Mouse (Mus musculus) heart, embryonic 13.5 days (tissue): Measurements from ENCODE around the gene Ppp1r14d. TPM values are rescaled to one million over a fixed set of nuclear protein-coding genes. Genes with fewer than 3 reads are reported as not detected.

Experiments
- ATAC-seq: fragments of 200-750 bp; cut with Nextera tagmentation; 2 replicates; pipeline ENCODE4 v1.8.0; 2017; ENCODE audit warnings: moderate TSS enrichment; ENCODE audit not compliant: insufficient number of reproducible peaks, low FRiP score, low TSS enrichment; ENCODE audit errors: extremely low read depth
- H3K27ac ChIP-seq: fragments of 300-500 bp; sonication (generic); replicated peaks from 2 replicates; pipeline ENCODE4 v1.5.1; 2015; ENCODE audit warnings: moderate library complexity, mild to moderate bottlenecking, inconsistent platforms
- H3K27me3 ChIP-seq: fragments of 300-500 bp; sonication (generic); replicated peaks from 2 replicates; pipeline ENCODE4 v1.6.1; 2015; ENCODE audit warnings: mild to moderate bottlenecking, inconsistent platforms
- H3K36me3 ChIP-seq: fragments of 300-500 bp; sonication (generic); 2 replicates; pipeline ENCODE4 v1.6.1; 2015; ENCODE audit warnings: mild to moderate bottlenecking, inconsistent platforms
- H3K4me1 ChIP-seq: fragments of 300-500 bp; sonication (generic); 2 replicates; pipeline ENCODE4 v1.6.1; 2015; ENCODE audit warnings: inconsistent platforms
- H3K4me2 ChIP-seq: fragments of 300-500 bp; sonication (generic); 2 replicates; pipeline ENCODE4 v1.6.1; 2015; ENCODE audit warnings: inconsistent platforms, mild to moderate bottlenecking, moderate library complexity
- H3K4me3 ChIP-seq: fragments of 300-500 bp; sonication (generic); 2 replicates; pipeline ENCODE4 v1.5.1; 2015; ENCODE audit warnings: moderate library complexity, mild to moderate bottlenecking, inconsistent platforms
- H3K9ac ChIP-seq: fragments of 300-500 bp; sonication (generic); 2 replicates; pipeline ENCODE4 v1.6.1; 2015; ENCODE audit warnings: inconsistent platforms, mild to moderate bottlenecking, moderate library complexity
- H3K9me3 ChIP-seq: fragments of 300-500 bp; sonication (generic); 2 replicates; pipeline ENCODE4 v1.6.1; 2016; ENCODE audit warnings: inconsistent platforms
- WGBS: fragments of 180-500 bp; shearing (Covaris S2); methylation state at CpG from one replicate; pipeline ENCODE4 v1.1.7; 2015; ENCODE audit warnings: mixed read lengths; 5-methylcytosine and 5-hydroxymethylcytosine counted together
- polyA plus RNA-seq: library from polyadenylated mRNA; unstranded; fragments of >200 nt; fragmentation: Nextera tagmentation; extraction: Ambion mirVana; gene quantifications from 2 replicates; pipeline ENCODE4 v1.2.1, GENCODE M21; 2015

Gene Ppp1r14d
- polyA plus RNA-seq, 1 experiment from 2014 or later = not detected

DNA sequence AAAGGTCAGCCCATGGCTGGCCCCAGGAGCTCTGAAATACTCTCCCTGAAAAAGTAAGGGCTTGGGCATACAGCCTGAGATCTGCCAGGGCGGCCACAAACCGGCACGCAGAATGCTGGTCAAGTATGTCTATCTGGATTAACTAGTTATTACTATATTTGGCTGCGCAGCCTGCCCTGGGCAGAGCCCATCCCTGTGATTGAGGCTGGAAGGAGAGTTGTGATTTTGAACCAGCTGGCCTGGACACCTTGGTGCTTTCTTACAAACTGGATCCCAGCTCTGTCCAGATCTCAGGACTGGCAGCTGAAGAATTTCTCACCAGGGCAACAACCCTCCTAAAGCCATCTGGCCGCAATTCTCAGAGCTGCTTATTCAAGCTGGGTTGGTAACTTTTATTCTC is 35.6 kb downstream of the Ppp1r14d start:
- H3K4me1 ChIP-seq = peaks cover 12% of the 10 kb centered on the region
- H3K9ac ChIP-seq = 0 out of 2 replicates have a peak overlapping the region, but pooled peaks have one; percentile 1
- H3K27me3 ChIP-seq = no peaks in the 10 kb centered on the region
- WGBS = 60% methylated on average over 5 of the region's 5 CpGs
- no peak overlapping the region for H3K4me3 ChIP-seq
- no peak overlapping the region for H3K4me2 ChIP-seq
- H3K36me3 ChIP-seq = no peaks in the 10 kb centered on the region
- 0 out of 2 replicates have a peak overlapping the region, but pooled peaks have one; percentile 25 for H3K27ac ChIP-seq
- ATAC-seq = no peak
- no peaks in the 10 kb centered on the region for H3K9me3 ChIP-seq

DNA sequence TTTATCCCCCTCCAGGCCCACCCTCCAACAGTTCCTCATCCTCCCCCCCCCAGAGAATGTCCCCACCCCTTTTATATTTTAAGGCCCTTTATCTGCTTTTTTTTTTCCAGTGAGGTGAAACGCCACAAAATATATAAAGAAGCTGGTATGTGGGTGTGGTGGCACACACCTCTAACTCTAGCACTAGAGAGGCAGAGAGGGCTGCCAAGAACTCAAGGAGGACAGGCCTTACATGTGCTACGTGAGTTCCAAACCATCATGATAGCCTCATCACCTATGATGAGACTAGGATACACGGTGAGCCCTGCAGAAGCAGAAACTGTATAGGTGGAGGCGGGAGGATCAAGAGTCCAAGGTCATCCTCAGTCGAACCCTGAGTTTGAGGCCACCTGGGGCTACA is 38.7 kb downstream of the Ppp1r14d start:
- peaks cover 10% of the 10 kb centered on the region for H3K4me1 ChIP-seq
- no peak for ATAC-seq
- H3K9ac ChIP-seq = no peak overlapping the region
- H3K36me3 ChIP-seq = no peaks in the 10 kb centered on the region
- no peak overlapping the region for H3K27ac ChIP-seq
- H3K4me3 ChIP-seq = no peak overlapping the region
- H3K4me2 ChIP-seq = no peak overlapping the region
- WGBS = 79% methylated on average over 5 of the region's 5 CpGs
- no peaks in the 10 kb centered on the region for H3K9me3 ChIP-seq
- H3K27me3 ChIP-seq = no peaks in the 10 kb centered on the region

DNA sequence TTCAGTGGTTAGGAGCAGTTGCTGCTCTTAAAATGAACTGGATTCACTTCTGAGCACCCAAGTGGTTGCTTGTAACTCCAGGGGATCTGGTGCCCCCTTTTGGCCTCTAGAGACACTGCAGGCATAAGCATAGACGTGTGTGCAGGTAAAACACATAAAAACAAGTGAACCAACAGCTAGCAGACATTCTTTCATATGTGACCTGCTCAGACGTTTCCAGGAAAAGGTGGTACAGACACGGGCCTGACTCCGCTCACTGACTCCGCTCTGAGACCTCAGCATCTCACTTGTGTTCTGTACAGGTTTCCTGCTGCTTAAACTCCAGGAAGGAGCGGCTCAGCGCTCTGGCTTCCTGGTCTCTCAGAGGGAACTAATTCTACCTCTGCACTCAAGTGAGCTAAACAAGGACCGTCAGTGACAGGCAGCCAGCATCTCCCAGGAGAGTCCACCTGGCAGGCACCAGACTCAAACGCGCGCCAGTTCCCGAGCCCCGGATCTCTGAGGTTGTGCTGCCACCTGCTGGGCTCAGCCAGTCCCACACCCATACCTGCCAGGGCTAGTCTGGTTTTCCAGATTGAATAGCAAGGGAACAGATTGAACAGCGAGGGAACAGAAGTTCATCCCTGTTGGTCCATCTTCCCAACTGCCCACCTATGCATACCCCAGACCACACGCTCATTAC is 40.5 kb downstream of the Ppp1r14d start:
- ATAC-seq = peak; percentile 61
- 7% methylated on average over 15 of the region's 15 CpGs for WGBS
- Histone ChIP-seq H3K36me3 (peaks cover 14% of the 10 kb centered on the region), H3K9me3 (no peaks in the 10 kb centered on the region), H3K9ac (peak overlapping the region; percentile 12; the same call in 1 of the 2 replicates), H3K27me3 (no peaks in the 10 kb centered on the region), H3K4me3 (peak overlapping the region; percentile 46), H3K27ac (no peak overlapping the region), H3K4me1 (peaks cover 5% of the 10 kb centered on the region), H3K4me2 (peak overlapping the region; percentile 76)

DNA sequence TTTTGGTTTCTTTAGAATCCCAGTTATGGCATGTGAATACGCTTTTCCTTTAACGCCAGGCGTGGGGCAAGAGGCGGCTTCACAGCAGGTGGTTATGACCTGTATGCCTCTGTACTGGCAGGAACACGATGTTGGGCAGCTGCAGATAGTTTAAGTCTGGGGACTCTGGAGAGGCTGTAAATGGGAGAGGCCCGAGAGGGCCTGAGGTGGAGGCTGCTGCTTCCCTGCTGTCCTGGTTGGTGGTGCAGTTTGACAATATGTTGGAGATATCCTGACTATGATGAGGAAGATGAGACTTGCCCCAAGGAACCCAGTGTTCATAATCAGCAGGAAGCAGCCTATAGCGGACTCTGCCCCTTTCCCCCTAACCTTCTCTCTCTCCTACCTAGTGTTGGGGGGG is 46.8 kb downstream of the Ppp1r14d start:
- Histone ChIP-seq H3K4me1 (no peaks in the 10 kb centered on the region), H3K9me3 (no peaks in the 10 kb centered on the region), H3K27ac (no peak overlapping the region), H3K4me2 (no peak overlapping the region), H3K27me3 (no peaks in the 10 kb centered on the region), H3K4me3 (no peak overlapping the region), H3K36me3 (peaks cover 60% of the 10 kb centered on the region), H3K9ac (no peak overlapping the region)
- no peak for ATAC-seq
- 81% methylated on average over 7 of the region's 7 CpGs for WGBS

DNA sequence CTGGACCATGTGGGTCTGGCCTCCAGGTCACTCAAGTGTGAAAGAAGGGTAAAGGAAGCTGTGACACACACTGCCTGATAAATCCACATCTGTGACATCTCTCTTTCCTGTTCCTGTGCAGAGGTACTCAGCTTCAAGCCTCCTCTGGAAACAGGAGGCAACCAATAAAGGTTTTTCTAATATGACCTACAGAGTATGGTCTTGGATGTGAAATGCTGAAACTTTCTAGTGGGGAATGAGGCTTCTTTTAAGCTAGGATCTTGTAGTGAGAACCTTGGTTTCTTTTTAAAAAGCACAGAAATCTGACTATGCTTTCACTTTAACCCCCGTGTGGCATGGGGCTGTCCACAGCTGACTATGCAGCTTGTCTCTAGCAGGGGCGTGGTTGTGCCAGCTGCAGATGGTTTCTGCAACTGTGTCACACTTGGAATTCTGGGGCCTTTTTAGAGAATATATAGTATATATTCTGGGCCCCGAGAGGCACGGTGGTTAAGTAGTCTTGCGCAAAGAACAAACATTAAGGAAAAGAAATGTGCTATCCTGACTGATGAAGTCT is 52.2 kb downstream of the Ppp1r14d start:
- whole genome bisulfite sequencing = 86% methylated on average over 5 of the region's 5 CpGs
- peaks cover 22% of the 10 kb centered on the region for H3K4me1 ChIP-seq
- no peak overlapping the region for H3K4me3 ChIP-seq
- H3K9ac ChIP-seq = no peak overlapping the region
- H3K9me3 ChIP-seq = no peaks in the 10 kb centered on the region
- peaks cover 3% of the 10 kb centered on the region; the same call in 1 of the 2 replicates for H3K27me3 ChIP-seq
- no peak overlapping the region for H3K27ac ChIP-seq
- no peak overlapping the region for H3K4me2 ChIP-seq
- H3K36me3 ChIP-seq = peaks cover 44% of the 10 kb centered on the region
- no peak for ATAC-seq

DNA sequence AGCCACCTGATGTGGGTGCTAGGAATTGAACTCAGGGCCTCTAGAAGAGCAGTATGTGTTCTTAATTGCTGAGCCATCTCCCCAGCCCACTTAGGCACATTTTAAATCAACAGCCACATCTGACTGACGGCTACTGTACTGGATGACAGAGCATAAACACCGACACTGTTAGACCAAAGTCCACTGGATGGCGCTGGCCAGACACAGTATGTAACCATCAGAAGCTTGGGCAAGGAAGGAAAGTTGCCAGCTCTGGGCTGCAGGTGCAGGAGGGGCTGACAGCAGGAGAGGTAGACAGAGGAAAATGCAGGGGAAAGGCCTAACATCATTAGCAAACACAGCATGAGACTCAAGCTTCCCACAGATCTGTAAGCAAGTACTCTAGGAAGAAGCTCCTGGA is 52.9 kb downstream of the Ppp1r14d start:
- peaks cover 3% of the 10 kb centered on the region; the same call in 1 of the 2 replicates for H3K27me3 ChIP-seq
- no peak overlapping the region for H3K9ac ChIP-seq
- peaks cover 29% of the 10 kb centered on the region for H3K4me1 ChIP-seq
- H3K27ac ChIP-seq = no peak overlapping the region
- 52% methylated on average over 3 of the region's 3 CpGs for WGBS
- peaks cover 48% of the 10 kb centered on the region for H3K36me3 ChIP-seq
- no peak for ATAC-seq
- H3K4me2 ChIP-seq = no peak overlapping the region
- no peak overlapping the region for H3K4me3 ChIP-seq
- H3K9me3 ChIP-seq = no peaks in the 10 kb centered on the region

DNA sequence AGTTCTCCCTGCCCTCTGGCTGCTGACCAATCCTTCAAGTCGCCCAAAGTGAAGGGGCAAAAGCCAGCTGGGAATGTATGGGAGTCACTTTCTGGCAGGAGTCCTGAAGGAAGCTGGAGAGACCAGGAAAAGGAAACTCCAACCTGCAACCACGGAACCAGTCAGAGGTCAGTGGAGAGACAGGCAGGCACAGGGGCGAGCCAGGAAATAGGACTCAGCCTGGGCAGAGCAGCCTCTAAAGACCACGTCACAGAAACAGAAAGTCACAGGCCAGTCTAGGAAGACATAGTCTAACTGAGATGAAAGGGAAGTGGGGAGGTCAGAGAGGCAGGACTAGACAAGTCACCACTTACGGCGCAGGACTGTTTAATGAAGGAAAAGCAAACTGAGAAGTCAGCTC is 54.1 kb downstream of the Ppp1r14d start:
- Histone ChIP-seq H3K9me3 (no peaks in the 10 kb centered on the region), H3K4me3 (no peak overlapping the region), H3K36me3 (peaks cover 43% of the 10 kb centered on the region), H3K4me2 (no peak overlapping the region), H3K27ac (no peak overlapping the region), H3K4me1 (peaks cover 34% of the 10 kb centered on the region), H3K27me3 (peaks cover 3% of the 10 kb centered on the region; the same call in 1 of the 2 replicates), H3K9ac (no peak overlapping the region)
- ATAC-seq = no peak
- WGBS = 60% methylated on average over 6 of the region's 6 CpGs

DNA sequence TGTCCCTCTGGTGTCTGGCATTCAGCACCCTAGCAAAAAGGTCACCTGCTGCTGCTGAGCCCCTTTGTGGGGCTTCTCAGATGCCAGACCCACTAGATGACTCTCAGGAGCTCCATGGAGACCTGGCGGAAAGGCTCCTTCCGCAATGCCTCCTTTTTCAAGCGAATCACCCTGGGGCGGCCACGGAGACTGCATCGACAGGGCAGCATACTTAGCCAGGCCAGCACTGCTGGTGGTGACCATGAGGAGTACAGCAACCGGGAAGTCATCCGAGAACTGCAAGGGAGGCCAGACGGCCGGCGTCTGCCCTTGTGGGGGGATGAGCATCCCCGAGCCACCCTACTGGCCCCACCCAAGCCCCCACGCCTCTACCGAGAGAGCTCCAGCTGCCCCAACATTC is 54.8 kb downstream of the Ppp1r14d start:
- ATAC-seq = no peak
- H3K4me1 ChIP-seq = peaks cover 34% of the 10 kb centered on the region
- no peak overlapping the region for H3K4me2 ChIP-seq
- H3K27me3 ChIP-seq = peaks cover 5% of the 10 kb centered on the region; the same call in 1 of the 2 replicates
- H3K9me3 ChIP-seq = no peaks in the 10 kb centered on the region
- H3K36me3 ChIP-seq = peaks cover 36% of the 10 kb centered on the region
- H3K27ac ChIP-seq = no peak overlapping the region
- no peak overlapping the region for H3K9ac ChIP-seq
- no peak overlapping the region for H3K4me3 ChIP-seq
- 50% methylated on average over 14 of the region's 14 CpGs for WGBS

DNA sequence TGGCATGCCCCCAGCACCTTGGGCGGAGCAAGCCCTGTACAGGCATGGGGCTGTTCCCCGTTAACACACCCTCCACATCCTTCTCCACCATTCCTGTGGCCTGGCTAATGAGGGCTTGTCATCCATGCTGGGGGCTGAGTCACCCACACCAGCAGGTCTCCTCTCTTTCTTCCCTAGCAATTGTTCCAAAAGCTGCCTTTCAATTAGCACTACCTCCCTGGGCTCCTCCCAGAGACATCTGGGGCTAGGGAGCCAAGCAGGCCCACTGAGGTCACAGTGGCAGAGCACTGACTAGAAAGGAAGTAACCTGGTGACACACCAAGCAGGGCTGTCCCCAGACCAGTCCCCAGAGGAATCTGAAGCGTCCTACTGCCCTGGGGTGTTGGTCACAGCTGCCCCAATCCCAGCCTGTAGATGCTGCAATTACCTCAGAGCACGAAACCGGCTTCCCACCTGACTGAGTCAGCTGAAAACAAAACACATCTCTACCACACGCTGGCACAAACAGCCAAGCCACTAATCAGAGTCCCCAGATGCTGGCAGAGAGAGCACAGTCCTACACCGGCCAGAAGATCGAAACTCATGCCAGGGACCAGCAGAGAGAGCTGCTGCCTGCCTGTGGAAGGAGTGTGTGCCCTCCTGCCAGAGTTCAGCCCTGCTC is 55.6 kb downstream of the Ppp1r14d start, which contains the start of gene Gm14137:
Gene Gm14137 (plus strand): TSS at position 519 of the 661 bp plus-strand sequence.
- peak within 1 kb of the TSS; percentile 71 for H3K9ac ChIP-seq
- peak within 1 kb of the TSS; percentile 41; the same call in 1 of the 2 replicates for H3K27ac ChIP-seq

DNA sequence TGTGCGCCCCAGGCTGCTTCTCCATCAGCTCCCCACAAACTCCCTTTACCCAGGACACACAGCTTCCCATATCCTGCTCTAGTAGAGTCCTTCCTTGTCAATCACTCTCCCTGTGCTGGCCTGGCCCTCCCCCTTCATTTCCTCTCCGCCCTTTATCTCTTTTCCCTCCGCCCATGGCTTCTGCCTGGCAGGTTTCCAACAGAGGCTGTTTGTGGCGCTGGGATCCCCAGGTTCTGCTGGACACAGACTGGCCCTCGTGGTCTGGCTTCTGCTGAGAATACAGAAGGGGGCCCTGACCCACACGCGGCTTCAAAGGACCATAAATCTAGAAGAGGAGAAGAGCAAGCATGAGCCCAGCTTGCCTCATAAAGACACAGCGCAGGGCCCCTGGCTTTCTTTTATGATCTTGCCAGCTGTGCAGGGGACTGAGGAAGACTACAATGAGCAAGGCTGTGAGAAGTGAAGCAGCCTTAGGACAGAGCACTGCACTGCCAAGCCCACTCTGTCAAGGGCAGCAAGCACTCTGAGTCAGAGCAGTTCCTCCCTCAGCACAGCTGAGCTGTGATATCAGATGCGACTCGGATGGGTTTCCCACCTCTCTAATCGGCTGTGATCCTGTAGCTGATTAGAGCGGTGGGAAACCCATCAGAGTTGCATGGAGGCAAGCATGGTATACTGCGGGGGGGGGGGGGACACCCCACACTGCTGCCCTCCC is 56.7 kb downstream of the Ppp1r14d start:
- Histone ChIP-seq H3K27ac (peak overlapping the region; percentile 49), H3K4me3 (peak overlapping the region; percentile 10; the same call in 1 of the 2 replicates)

More for the DNA sequence above, 55.6 kb downstream of the Ppp1r14d start, which contains the start of gene Gm14137:
- Histone ChIP-seq H3K4me3 (no peak within 1 kb of the TSS), H3K36me3 (peaks cover 28% of the 10 kb centered on the region), H3K4me1 (peaks cover 34% of the 10 kb centered on the region), H3K9me3 (no peaks in the 10 kb centered on the region), H3K4me2 (peak within 1 kb of the TSS; percentile 56), H3K27me3 (peaks cover 12% of the 10 kb centered on the region; the same call in 1 of the 2 replicates)
- WGBS = 57% methylated on average over 8 of the region's 8 CpGs
- ATAC-seq = no peak

DNA sequence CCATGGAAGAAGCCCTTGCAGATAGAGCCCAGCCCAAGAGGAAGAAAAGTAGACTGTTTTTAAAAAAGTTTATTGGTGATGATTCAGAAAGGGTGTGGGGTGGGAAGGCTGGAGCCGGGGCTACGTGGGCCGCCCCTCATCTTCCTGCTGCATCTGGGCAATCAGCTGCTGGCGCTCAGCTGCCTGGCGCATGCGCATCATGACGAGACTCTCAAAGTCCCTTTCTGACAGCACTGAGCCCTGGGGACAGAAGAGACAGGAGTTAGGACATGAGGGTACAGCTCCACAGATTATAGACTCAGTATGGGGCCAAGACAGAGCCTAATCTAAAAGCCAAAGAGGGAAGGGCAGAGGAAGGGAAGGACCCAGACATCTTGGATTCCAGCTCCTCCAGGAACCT is 57.3 kb downstream of the Ppp1r14d start:
- Histone ChIP-seq H3K4me1 (peaks cover 40% of the 10 kb centered on the region), H3K36me3 (0 out of 2 replicates have a peak, but pooled peaks cover 12% of the 10 kb centered on the region), H3K4me2 (peak overlapping the region; percentile 56), H3K9ac (peak overlapping the region; percentile 71; the same call in 1 of the 2 replicates), H3K4me3 (no peak overlapping the region), H3K27ac (peak overlapping the region; percentile 49), H3K27me3 (peaks cover 28% of the 10 kb centered on the region), H3K9me3 (no peaks in the 10 kb centered on the region)
- ATAC-seq = no peak
- WGBS = 82% methylated on average over 7 of the region's 7 CpGs

More for the DNA sequence above, 56.7 kb downstream of the Ppp1r14d start:
- H3K9ac ChIP-seq = peak overlapping the region; percentile 71
- peak; percentile 38; the same call in 1 of the 2 replicates for ATAC-seq
- WGBS = 8% methylated on average over 13 of the region's 13 CpGs
- peaks cover 17% of the 10 kb centered on the region for H3K36me3 ChIP-seq
- peaks cover 23% of the 10 kb centered on the region for H3K27me3 ChIP-seq
- H3K4me2 ChIP-seq = peak overlapping the region; percentile 56
- no peaks in the 10 kb centered on the region for H3K9me3 ChIP-seq
- peaks cover 36% of the 10 kb centered on the region for H3K4me1 ChIP-seq
